Mouse (Mus musculus) hindbrain, embryonic 11.5 days (tissue): Measurements from ENCODE around the gene Zfp827. TPM values are rescaled to one million over a fixed set of nuclear protein-coding genes. Genes with fewer than 3 reads are reported as not detected.

Experiments used
- ATAC-seq: fragments of 200-750 bp; cut with Nextera tagmentation; 2 replicates; pipeline ENCODE4 v1.8.0; 2017; ENCODE audit warnings: mild to moderate bottlenecking, moderate TSS enrichment, moderate library complexity; ENCODE audit not compliant: low FRiP score
- DNase-seq: peaks from one replicate; pipeline ENCODE4 v3.0.0-alpha.2; 2015; ENCODE audit warnings: low spot score
- H3K27ac ChIP-seq: fragments of 300-500 bp; sonication (generic); 2 replicates; pipeline ENCODE4 v1.5.1; 2014; ENCODE audit warnings: mild to moderate bottlenecking, low read depth, low read length
- H3K27me3 ChIP-seq: fragments of 300-500 bp; sonication (generic); 2 replicates; pipeline ENCODE4 v1.6.1; 2014; ENCODE audit warnings: mild to moderate bottlenecking, low read length, moderate library complexity, mixed read lengths; ENCODE audit not compliant: control insufficient read depth, insufficient read depth
- H3K36me3 ChIP-seq: fragments of 300-500 bp; sonication (generic); 2 replicates; pipeline ENCODE4 v1.6.1; 2014; ENCODE audit warnings: mild to moderate bottlenecking, low read length, moderate library complexity, mixed read lengths; ENCODE audit not compliant: control insufficient read depth, insufficient read depth
- H3K4me1 ChIP-seq: fragments of 300-500 bp; sonication (generic); replicated peaks from 2 replicates; pipeline ENCODE4 v1.6.1; 2014; ENCODE audit warnings: low read length, mixed read lengths; ENCODE audit not compliant: control insufficient read depth, insufficient read depth
- H3K4me2 ChIP-seq: fragments of 300-500 bp; sonication (generic); replicated peaks from 2 replicates; pipeline ENCODE4 v1.6.1; 2014; ENCODE audit warnings: mild to moderate bottlenecking, low read depth, low read length
- H3K4me3 ChIP-seq: fragments of 300-500 bp; sonication (generic); 2 replicates; pipeline ENCODE4 v1.5.1; 2014; ENCODE audit warnings: low read depth, low read length
- H3K9ac ChIP-seq: fragments of 300-500 bp; sonication (generic); 2 replicates; pipeline ENCODE4 v1.6.1; 2014; ENCODE audit warnings: low read depth, low read length
- H3K9me3 ChIP-seq: fragments of 300-500 bp; sonication (generic); 2 replicates; pipeline ENCODE4 v1.6.1; 2016; ENCODE audit warnings: low read length; ENCODE audit not compliant: control insufficient read depth
- WGBS: fragments of 180-500 bp; shearing (Covaris S2); extraction: QIAGEN DNeasy Blood & Tissue Kit; methylation state at CpG from one replicate; pipeline ENCODE4 v1.1.7; 2014; 5-methylcytosine and 5-hydroxymethylcytosine counted together
- polyA plus RNA-seq: library from polyadenylated mRNA; unstranded; fragments of >200 nt; fragmentation: Nextera tagmentation; extraction: Ambion mirVana; gene quantifications from 2 replicates; pipeline ENCODE4 v1.2.1, GENCODE M21; 2014

Zfp827 gene
- polyA plus RNA-seq, 1 experiment from 2014 or later: 12.7 TPM

DNA sequence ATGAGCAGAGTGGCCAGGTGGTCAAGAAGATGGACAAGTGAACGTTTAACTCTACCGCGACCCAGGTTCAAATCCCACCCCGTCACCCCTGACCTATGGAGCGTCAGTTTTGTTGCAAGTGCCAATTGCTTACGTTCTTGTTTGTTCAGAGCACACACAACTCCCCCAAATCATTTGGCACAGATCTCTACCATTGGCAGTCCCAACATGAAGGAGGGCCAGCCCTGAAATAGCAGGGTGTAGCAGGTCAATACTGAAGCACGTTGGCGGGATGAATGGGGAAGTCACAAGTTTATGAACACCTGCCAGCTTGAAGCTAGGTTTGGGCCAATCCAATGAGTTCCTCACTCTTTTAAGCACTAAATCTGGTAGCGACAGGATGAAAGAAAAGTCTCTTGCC, 46.7 kb downstream of the Zfp827 start:
- Histone ChIP-seq H3K4me3 (no peak overlapping the region), H3K27me3 (no peaks in the 10 kb centered on the region), H3K36me3 (no peaks in the 10 kb centered on the region), H3K9me3 (no peaks in the 10 kb centered on the region), H3K4me2 (no peak overlapping the region), H3K9ac (no peak overlapping the region), H3K27ac (no peak overlapping the region), H3K4me1 (peaks cover 6% of the 10 kb centered on the region)
- ATAC-seq (no peak), DNase-seq (no peak)
- WGBS: 92% methylated on average over 9 of the region's 9 CpGs

DNA sequence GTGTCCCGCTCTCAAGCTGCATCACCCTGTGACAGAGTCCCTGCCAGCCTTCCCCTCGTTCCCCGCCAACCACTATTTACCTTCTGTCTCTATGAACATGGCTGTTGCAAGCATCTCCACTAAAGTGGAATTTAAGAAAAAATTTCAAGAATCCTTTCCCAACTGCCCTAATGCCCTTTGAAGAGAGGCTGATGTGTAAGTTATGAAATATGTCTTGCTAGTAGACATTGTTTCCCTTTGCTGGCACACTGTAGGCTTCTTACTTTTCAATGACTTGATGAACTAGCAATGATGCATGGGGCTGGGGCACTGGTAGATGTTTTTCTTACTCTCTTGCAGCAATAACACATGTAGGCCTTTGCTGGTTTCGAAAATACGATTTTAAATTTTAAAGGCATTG, 49.0 kb downstream of the Zfp827 start:
- ATAC-seq: no peak
- H3K4me2 ChIP-seq: no peak overlapping the region
- no peak for DNase-seq
- H3K27ac ChIP-seq: no peak overlapping the region
- H3K9ac ChIP-seq: no peak overlapping the region
- no peak overlapping the region for H3K4me3 ChIP-seq
- no peaks in the 10 kb centered on the region for H3K9me3 ChIP-seq
- no peaks in the 10 kb centered on the region for H3K36me3 ChIP-seq
- 82% methylated on average over 5 of the region's 5 CpGs for WGBS
- peaks cover 6% of the 10 kb centered on the region for H3K4me1 ChIP-seq
- H3K27me3 ChIP-seq: no peaks in the 10 kb centered on the region

GRCm38 (mm10) chr8:79078556-79079195, 50.4 kb downstream of the Zfp827 start:
- Histone ChIP-seq H3K4me2 (no peak overlapping the region), H3K36me3 (no peaks in the 10 kb centered on the region), H3K27ac (peak overlapping the region; percentile 58), H3K4me1 (peaks cover 6% of the 10 kb centered on the region), H3K9me3 (no peaks in the 10 kb centered on the region), H3K27me3 (no peaks in the 10 kb centered on the region), H3K9ac (0 out of 2 replicates have a peak overlapping the region, but pooled peaks have one; percentile 1), H3K4me3 (no peak overlapping the region)
- WGBS: 24% methylated on average over 11 of the region's 11 CpGs
- ATAC-seq (peak; percentile 59; the same call in 1 of the 2 replicates), DNase-seq (peak; percentile 23)

DNA sequence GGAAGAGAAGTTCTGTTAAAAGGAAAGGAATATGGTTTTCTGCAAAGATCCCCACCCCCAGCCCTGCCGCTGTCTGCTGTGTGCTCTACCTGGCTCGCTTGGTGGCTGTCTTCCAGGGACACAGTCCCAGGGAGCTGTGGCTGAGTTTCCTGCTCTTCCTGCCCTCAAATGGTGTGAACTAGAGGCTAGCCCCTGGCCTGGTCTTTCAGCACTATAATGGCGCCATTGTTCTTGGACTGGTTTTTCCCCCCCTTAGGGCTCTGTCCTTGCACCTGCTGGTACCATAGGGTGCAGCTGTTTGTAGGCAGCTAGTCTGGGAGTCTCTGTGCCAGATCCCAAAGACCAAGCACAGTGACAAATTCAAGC, 50.9 kb downstream of the Zfp827 start:
- Histone ChIP-seq H3K4me2 (no peak overlapping the region), H3K4me1 (peaks cover 6% of the 10 kb centered on the region), H3K36me3 (no peaks in the 10 kb centered on the region), H3K9ac (no peak overlapping the region), H3K27ac (peak overlapping the region; percentile 56), H3K27me3 (no peaks in the 10 kb centered on the region), H3K9me3 (no peaks in the 10 kb centered on the region), H3K4me3 (no peak overlapping the region)
- peak; percentile 37; the same call in 1 of the 2 replicates for ATAC-seq
- 63% methylated on average over 3 of the region's 3 CpGs for WGBS
- peak; percentile 25 for DNase-seq

- no peak for ATAC-seq
- Histone ChIP-seq H3K4me1 (peaks cover 6% of the 10 kb centered on the region), H3K4me3 (no peak overlapping the region), H3K27me3 (no peaks in the 10 kb centered on the region), H3K36me3 (no peaks in the 10 kb centered on the region), H3K9ac (no peak overlapping the region), H3K27ac (no peak overlapping the region), H3K9me3 (no peaks in the 10 kb centered on the region), H3K4me2 (no peak overlapping the region)
- DNase-seq: no peak
- WGBS: 77% methylated on average over 6 of the region's 6 CpGs
Measured at GRCm38 (mm10) chr8:79080096-79080739, 52.0 kb downstream of the Zfp827 start.

GRCm38 (mm10) chr8:79081333-79081732, 53.1 kb downstream of the Zfp827 start:
- no peak overlapping the region for H3K4me3 ChIP-seq
- H3K27me3 ChIP-seq: no peaks in the 10 kb centered on the region
- WGBS: 92% methylated on average over 4 of the region's 4 CpGs
- no peaks in the 10 kb centered on the region for H3K36me3 ChIP-seq
- ATAC-seq (no peak), DNase-seq (no peak)
- H3K9me3 ChIP-seq: no peaks in the 10 kb centered on the region
- no peak overlapping the region for H3K9ac ChIP-seq
- H3K4me1 ChIP-seq: peaks cover 6% of the 10 kb centered on the region
- no peak overlapping the region for H3K4me2 ChIP-seq
- no peak overlapping the region for H3K27ac ChIP-seq

DNA sequence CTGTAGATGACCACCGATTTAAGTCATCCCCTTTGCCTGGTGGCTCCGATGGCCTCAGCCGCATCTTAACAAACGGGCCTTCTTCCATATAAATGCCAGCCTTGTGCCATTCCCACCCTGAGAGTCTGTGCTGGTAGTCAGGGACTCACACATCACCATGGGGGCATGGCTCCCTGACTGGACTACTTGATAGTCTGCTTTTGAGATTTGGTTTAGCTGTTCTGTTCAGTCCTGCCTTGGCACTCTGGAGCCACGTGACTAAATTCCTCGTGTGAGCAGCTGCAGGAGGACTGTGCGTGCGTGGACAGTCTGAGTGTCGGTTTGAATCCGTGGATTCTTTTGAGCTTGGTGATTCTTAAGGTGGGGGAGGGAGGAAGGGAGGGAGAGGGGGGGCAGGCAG, 53.7 kb downstream of the Zfp827 start:
- no peak overlapping the region for H3K4me3 ChIP-seq
- H3K27me3 ChIP-seq: no peaks in the 10 kb centered on the region
- H3K9me3 ChIP-seq: no peaks in the 10 kb centered on the region
- no peak overlapping the region for H3K9ac ChIP-seq
- no peak overlapping the region for H3K4me2 ChIP-seq
- ATAC-seq (no peak), DNase-seq (no peak)
- H3K36me3 ChIP-seq: no peaks in the 10 kb centered on the region
- H3K27ac ChIP-seq: no peak overlapping the region
- peaks cover 6% of the 10 kb centered on the region for H3K4me1 ChIP-seq
- 89% methylated on average over 10 of the region's 10 CpGs for WGBS

GRCm38 (mm10) chr8:79083461-79084358, 55.5 kb downstream of the Zfp827 start:
- Histone ChIP-seq H3K4me2 (no peak overlapping the region), H3K9me3 (no peaks in the 10 kb centered on the region), H3K27me3 (no peaks in the 10 kb centered on the region), H3K36me3 (no peaks in the 10 kb centered on the region), H3K9ac (no peak overlapping the region), H3K4me1 (peaks cover 6% of the 10 kb centered on the region), H3K4me3 (no peak overlapping the region), H3K27ac (no peak overlapping the region)
- ATAC-seq (no peak), DNase-seq (no peak)
- WGBS: 89% methylated on average over 18 of the region's 18 CpGs
